Mouse (Mus musculus): ENCODE measurements around the gene Adamtsl1. TPM values are rescaled to one million over a fixed set of nuclear protein-coding genes. Genes with fewer than 3 reads are reported as not detected.

Adamtsl1 gene
- polyA plus RNA-seq, 1 experiment from 2014 or later: 10.2 TPM

DNA sequence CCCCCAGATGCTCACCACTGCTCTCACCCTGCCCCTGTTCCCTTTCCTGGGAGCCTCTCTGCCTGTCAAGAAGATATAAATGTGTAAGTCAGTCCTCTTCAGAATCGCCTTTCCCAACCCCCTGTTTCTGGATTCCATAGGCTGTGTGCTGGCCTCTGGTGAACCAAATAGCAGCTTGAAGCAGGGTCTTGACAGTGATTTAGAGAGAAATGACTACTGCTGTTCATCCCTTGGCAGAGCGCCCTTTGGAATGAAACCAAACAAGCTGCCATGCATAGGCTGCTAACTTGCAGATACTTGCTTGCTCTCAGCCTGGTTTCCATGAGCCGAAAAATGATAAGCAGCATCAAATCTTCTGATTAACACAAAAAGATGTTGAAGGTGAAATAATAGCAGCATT is 610.4 kb downstream of the Adamtsl1 start:
- H3K4me2 ChIP-seq (ENCODE audit: low read length): no peak overlapping the region
- DNase-seq (ENCODE audit: low spot score) (peak; percentile 43), ATAC-seq (replicated peaks; ENCODE audit: low FRiP score, low read depth) (no peak)
- no peak overlapping the region for H3K27ac ChIP-seq
- no peaks in the 10 kb centered on the region for H3K27me3 ChIP-seq (ENCODE audit: insufficient read depth, low read length)
- H3K9me3 ChIP-seq (replicated peaks; ENCODE audit: low read length): no peaks in the 10 kb centered on the region
- no peaks in the 10 kb centered on the region for H3K4me1 ChIP-seq (replicated peaks; ENCODE audit: insufficient read depth, low read length)
- H3K4me3 ChIP-seq (replicated peaks; ENCODE audit: low read depth, low read length): no peak overlapping the region
- H3K36me3 ChIP-seq (ENCODE audit: insufficient read depth, low read length): no peaks in the 10 kb centered on the region
- no peak for TF ChIP-seq CTCF (IDR thresholded peaks at IDR 0.05; ENCODE audit: low read depth)
- 39% methylated on average over 3 of the region's 3 CpGs for WGBS
- no peak overlapping the region for H3K9ac ChIP-seq (ENCODE audit: low read depth, low read length)

DNA sequence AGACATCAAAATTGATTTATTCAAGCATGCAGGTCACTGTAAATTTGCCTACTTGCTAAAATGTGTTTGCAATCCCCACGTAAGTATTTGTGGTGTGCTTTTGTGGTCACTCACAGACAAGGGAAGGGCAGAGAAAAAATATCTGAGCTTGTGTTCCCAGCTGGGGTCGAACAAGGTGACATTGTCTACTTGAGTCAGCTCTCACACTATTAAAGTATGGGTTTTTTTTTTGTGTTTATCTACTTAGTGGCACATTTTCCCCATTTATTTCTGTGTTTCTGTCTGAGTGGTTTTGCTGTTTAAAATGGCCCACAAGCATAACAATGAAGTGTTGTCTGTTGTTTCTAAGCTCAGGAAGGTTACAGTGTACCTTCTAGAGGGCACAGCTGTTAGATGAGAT is 612.7 kb downstream of the Adamtsl1 start:
- Histone ChIP-seq H3K36me3 (ENCODE audit: insufficient read depth, low read length) (no peaks in the 10 kb centered on the region), H3K4me1 (replicated peaks; ENCODE audit: insufficient read depth, low read length) (no peaks in the 10 kb centered on the region), H3K4me2 (ENCODE audit: low read length) (no peak overlapping the region), H3K9me3 (replicated peaks; ENCODE audit: low read length) (no peaks in the 10 kb centered on the region), H3K27ac (no peak overlapping the region), H3K9ac (ENCODE audit: low read depth, low read length) (no peak overlapping the region), H3K27me3 (ENCODE audit: insufficient read depth, low read length) (no peaks in the 10 kb centered on the region), H3K4me3 (replicated peaks; ENCODE audit: low read depth, low read length) (no peak overlapping the region)
- DNase-seq (ENCODE audit: low spot score): no peak
- no peak for TF ChIP-seq CTCF (IDR thresholded peaks at IDR 0.05; ENCODE audit: low read depth)
- 81% methylated on average over 2 of the region's 2 CpGs for WGBS
- no peak for ATAC-seq (replicated peaks; ENCODE audit: low FRiP score, low read depth)

DNA sequence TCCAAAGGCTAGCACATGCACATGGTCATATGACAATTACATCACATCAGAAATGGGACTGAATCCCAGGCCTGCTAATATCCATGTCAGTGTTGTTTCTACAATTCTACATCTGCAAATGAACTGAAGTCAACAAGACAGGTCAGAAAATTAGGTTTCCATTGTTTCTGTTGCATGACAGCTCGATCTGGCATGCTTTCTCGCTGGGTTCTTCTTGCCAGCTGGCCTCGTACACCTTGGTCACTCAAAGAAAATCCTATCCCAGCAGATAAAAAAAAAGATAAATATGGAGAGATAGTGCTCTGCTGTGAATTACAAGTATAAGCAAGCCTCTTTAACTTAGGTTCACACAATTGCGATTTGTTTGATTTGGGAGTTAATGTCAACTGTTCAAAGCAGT is 644.6 kb downstream of the Adamtsl1 start:
- TF ChIP-seq CTCF (IDR thresholded peaks at IDR 0.05; ENCODE audit: low read depth): no peak
- Histone ChIP-seq H3K27me3 (ENCODE audit: insufficient read depth, low read length) (no peaks in the 10 kb centered on the region), H3K36me3 (ENCODE audit: insufficient read depth, low read length) (no peaks in the 10 kb centered on the region), H3K9me3 (replicated peaks; ENCODE audit: low read length) (no peaks in the 10 kb centered on the region), H3K9ac (ENCODE audit: low read depth, low read length) (no peak overlapping the region), H3K27ac (no peak overlapping the region), H3K4me3 (replicated peaks; ENCODE audit: low read depth, low read length) (no peak overlapping the region), H3K4me2 (ENCODE audit: low read length) (no peak overlapping the region), H3K4me1 (replicated peaks; ENCODE audit: insufficient read depth, low read length) (no peaks in the 10 kb centered on the region)
- 76% methylated on average over 4 of the region's 4 CpGs for WGBS
- ATAC-seq (replicated peaks; ENCODE audit: low FRiP score, low read depth): no peak
- no peak for DNase-seq (ENCODE audit: low spot score)

DNA sequence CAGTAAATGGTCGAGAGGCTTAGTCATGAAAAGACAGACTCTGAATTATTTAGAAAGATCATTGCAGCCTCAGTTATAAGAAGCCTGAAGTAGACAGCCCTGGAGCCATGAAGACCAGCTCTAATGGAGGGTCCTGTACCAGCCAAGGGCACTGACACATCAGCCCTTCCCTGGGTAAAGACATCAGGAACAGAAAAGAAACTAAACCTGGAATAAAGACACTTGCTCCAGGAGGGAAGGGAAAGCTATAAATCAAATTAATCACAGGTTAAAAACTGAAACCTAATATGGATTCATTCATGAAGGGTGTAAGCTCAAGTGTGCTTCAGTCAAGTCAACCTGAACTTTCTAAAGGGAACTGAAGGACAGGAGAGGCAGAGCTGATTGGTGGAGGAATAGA is 645.4 kb downstream of the Adamtsl1 start:
- 44% methylated on average over 1 of the region's 1 CpGs for WGBS

DNA sequence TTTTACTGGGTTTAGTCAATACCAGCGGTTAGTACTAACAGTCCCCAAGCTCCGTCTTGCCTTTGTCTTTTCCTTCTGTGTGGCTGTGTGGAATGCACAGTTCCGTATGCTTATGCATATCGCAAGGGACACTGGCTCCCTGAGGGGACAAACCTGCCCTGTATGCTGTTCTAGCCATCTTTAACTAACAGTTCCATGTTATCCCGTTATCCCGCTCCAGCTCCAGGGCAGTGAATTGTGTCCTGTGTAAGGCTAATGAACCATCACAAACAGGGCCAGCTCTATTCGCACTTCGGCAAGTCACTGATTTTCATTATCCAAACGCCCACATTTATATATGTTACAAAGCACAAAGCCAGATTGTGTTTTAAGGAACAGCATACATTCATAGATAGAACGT is 656.8 kb downstream of the Adamtsl1 start:
- Histone ChIP-seq H3K4me1 (replicated peaks; ENCODE audit: insufficient read depth, low read length) (no peaks in the 10 kb centered on the region), H3K9me3 (replicated peaks; ENCODE audit: low read length) (no peaks in the 10 kb centered on the region), H3K27me3 (ENCODE audit: insufficient read depth, low read length) (no peaks in the 10 kb centered on the region), H3K4me3 (replicated peaks; ENCODE audit: low read depth, low read length) (no peak overlapping the region), H3K27ac (no peak overlapping the region), H3K36me3 (ENCODE audit: insufficient read depth, low read length) (no peaks in the 10 kb centered on the region), H3K4me2 (ENCODE audit: low read length) (no peak overlapping the region), H3K9ac (ENCODE audit: low read depth, low read length) (no peak overlapping the region)
- DNase-seq (ENCODE audit: low spot score): no peak
- TF ChIP-seq CTCF (IDR thresholded peaks at IDR 0.05; ENCODE audit: low read depth): no peak
- WGBS: 57% methylated on average over 10 of the region's 10 CpGs
- no peak for ATAC-seq (replicated peaks; ENCODE audit: low FRiP score, low read depth)

More for the DNA sequence above, 645.4 kb downstream of the Adamtsl1 start:
- Histone ChIP-seq H3K36me3 (ENCODE audit: insufficient read depth, low read length) (no peaks in the 10 kb centered on the region), H3K4me1 (replicated peaks; ENCODE audit: insufficient read depth, low read length) (no peaks in the 10 kb centered on the region), H3K4me2 (ENCODE audit: low read length) (no peak overlapping the region), H3K27ac (no peak overlapping the region), H3K27me3 (ENCODE audit: insufficient read depth, low read length) (no peaks in the 10 kb centered on the region), H3K9me3 (replicated peaks; ENCODE audit: low read length) (no peaks in the 10 kb centered on the region), H3K9ac (ENCODE audit: low read depth, low read length) (no peak overlapping the region), H3K4me3 (replicated peaks; ENCODE audit: low read depth, low read length) (no peak overlapping the region)
- no peak for TF ChIP-seq CTCF (IDR thresholded peaks at IDR 0.05; ENCODE audit: low read depth)
- ATAC-seq (replicated peaks; ENCODE audit: low FRiP score, low read depth): no peak; the same call in 1 of the 2 replicates
- peak; percentile 39 for DNase-seq (ENCODE audit: low spot score)

DNA sequence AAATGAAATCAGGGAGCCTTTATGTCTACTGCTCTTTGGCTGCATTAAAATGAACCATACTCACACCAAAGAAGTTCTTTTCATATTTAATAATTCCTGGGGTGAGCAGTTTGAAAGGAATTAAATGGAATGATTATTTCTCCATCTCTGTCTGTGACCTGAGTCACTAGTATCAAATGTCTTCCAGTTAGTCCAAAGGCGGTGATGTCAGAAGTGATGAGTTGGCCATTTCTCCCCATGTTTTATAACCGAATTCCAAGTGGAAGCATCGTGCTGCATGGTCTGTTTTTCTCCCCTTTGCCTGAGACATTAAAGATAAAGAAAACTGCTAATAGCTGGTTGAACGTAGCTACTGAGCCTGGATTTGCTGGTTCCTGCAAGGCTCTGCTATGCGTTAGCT is 657.5 kb downstream of the Adamtsl1 start:
- no peaks in the 10 kb centered on the region for H3K4me1 ChIP-seq (replicated peaks; ENCODE audit: insufficient read depth, low read length)
- DNase-seq (ENCODE audit: low spot score) (no peak), ATAC-seq (replicated peaks; ENCODE audit: low FRiP score, low read depth) (no peak)
- 52% methylated on average over 5 of the region's 5 CpGs for WGBS
- H3K9ac ChIP-seq (ENCODE audit: low read depth, low read length): no peak overlapping the region
- no peak overlapping the region for H3K27ac ChIP-seq
- no peak for TF ChIP-seq CTCF (IDR thresholded peaks at IDR 0.05; ENCODE audit: low read depth)
- H3K9me3 ChIP-seq (replicated peaks; ENCODE audit: low read length): no peaks in the 10 kb centered on the region
- no peak overlapping the region for H3K4me2 ChIP-seq (ENCODE audit: low read length)
- H3K36me3 ChIP-seq (ENCODE audit: insufficient read depth, low read length): no peaks in the 10 kb centered on the region
- no peak overlapping the region for H3K4me3 ChIP-seq (replicated peaks; ENCODE audit: low read depth, low read length)
- H3K27me3 ChIP-seq (ENCODE audit: insufficient read depth, low read length): no peaks in the 10 kb centered on the region

DNA sequence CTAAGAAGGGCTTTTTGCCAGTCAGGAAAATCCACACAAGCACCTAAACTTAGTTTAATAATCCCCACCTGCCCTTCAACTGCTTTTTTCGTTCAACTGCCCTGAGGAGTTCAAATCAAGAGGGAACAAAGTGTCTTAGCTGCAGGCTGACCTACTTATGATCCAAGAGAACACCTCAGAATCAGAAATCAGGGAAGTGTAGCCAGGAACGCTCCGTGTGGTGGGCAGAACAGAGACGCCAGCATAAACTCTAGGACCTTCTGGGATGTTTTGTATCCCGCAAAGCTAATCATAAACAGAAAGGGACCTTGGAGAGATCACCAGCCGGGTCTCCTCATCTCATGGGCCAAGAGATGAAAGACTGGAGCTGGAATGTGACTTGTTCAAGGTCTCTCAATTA is 663.5 kb downstream of the Adamtsl1 start:
- H3K27ac ChIP-seq: no peak overlapping the region
- DNase-seq (ENCODE audit: low spot score): no peak
- no peak overlapping the region for H3K9ac ChIP-seq (ENCODE audit: low read depth, low read length)
- ATAC-seq (replicated peaks; ENCODE audit: low FRiP score, low read depth): no peak
- no peaks in the 10 kb centered on the region for H3K4me1 ChIP-seq (replicated peaks; ENCODE audit: insufficient read depth, low read length)
- no peak for TF ChIP-seq CTCF (IDR thresholded peaks at IDR 0.05; ENCODE audit: low read depth)
- no peaks in the 10 kb centered on the region for H3K27me3 ChIP-seq (ENCODE audit: insufficient read depth, low read length)
- H3K4me2 ChIP-seq (ENCODE audit: low read length): no peak overlapping the region
- WGBS: 89% methylated on average over 6 of the region's 6 CpGs
- no peaks in the 10 kb centered on the region for H3K36me3 ChIP-seq (ENCODE audit: insufficient read depth, low read length)
- H3K4me3 ChIP-seq (replicated peaks; ENCODE audit: low read depth, low read length): no peak overlapping the region
- no peaks in the 10 kb centered on the region for H3K9me3 ChIP-seq (replicated peaks; ENCODE audit: low read length)
